Mouse (Mus musculus): Measurements from ENCODE around the gene Minos1.

DNA sequence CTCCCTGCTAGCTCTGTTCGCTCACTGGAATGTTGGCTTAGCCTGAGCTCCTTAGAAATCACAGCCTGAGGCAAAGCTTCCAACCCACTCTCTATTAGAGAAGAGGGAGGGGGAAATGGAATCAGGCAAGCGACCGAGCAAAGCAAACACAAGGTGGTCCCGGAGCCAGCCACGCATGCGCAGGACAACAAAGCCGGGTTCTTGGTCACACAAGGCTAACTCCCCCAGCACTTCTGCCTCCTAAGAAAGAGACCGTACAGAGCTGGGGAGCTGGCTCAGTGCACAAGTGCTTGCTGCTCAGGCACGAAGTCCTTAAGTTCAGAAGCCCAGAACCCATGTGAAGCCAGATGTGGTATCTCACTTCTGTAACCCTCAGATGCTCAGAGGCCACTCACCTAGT lies 12.1 kb upstream of the Minos1 start:
- TF ChIP-seq POLR2A (IDR thresholded peaks at IDR 0.05; ENCODE audit: extremely low read depth, insufficient read depth, low read length) (no peak), CTCF (IDR thresholded peaks at IDR 0.05; ENCODE audit: low read depth, low read length) (no peak)

Measured in liver, adult 2 months (tissue).